In genomic region chr11:11685853-11686395, GRCm38 (mm10) we compare ENCODE assay signal across 9 mouse cellular contexts. TPM values are rescaled to one million over a fixed set of nuclear protein-coding genes. Genes with fewer than 3 reads are reported as not detected.
DNase-seq lines count a peak whose midpoint lies in the region; ATAC-seq and TF ChIP-seq lines count a peak whose summit lies in the region.
"Had no signal": no experiment of that assay in that cellular context is flagged by ENCODE, and none has a peak within 500 bp of the region (broad histone marks: within the 10 kb centered on the region; RNA-seq: fewer than 3 reads in every experiment).

No protein-coding gene starts in this region.

- H3K4me1 ChIP-seq in intestine, postnatal 0 days (replicated peaks; ENCODE audit: control insufficient read depth, insufficient read depth, low read length) = no peaks in the 10 kb centered on the region; the same call in 1 of the 2 replicates
- H3K4me1 ChIP-seq in liver, embryonic 11.5 days (replicated peaks; ENCODE audit: control insufficient read depth, insufficient read depth, low read length) = peaks cover 13% of the 10 kb centered on the region; the same call in 1 of the 2 replicates

- peak overlapping the region; percentile 67 for H3K4me3 ChIP-seq in intestine, postnatal 0 days (ENCODE audit: low read depth, low read length)
- H3K4me3 ChIP-seq in liver, embryonic 11.5 days (ENCODE audit: low read depth, low read length) = peak overlapping the region; percentile 90

- ATAC-seq in intestine, postnatal 0 days = peak; percentile 31; the same call in 1 of the 2 replicates
- peak; percentile 54 for ATAC-seq in liver, embryonic 11.5 days (replicated peaks; ENCODE audit: low FRiP score)

- H3K27me3 ChIP-seq in intestine, postnatal 0 days (replicated peaks; ENCODE audit: control insufficient read depth, insufficient read depth, low read length) = peaks cover 41% of the 10 kb centered on the region
- peaks cover 24% of the 10 kb centered on the region for H3K27me3 ChIP-seq in liver, embryonic 11.5 days (replicated peaks; ENCODE audit: control insufficient read depth, insufficient read depth, low read length)

- H3K9me3 ChIP-seq in intestine, postnatal 0 days (ENCODE audit: control insufficient read depth) = no peaks in the 10 kb centered on the region
- no peaks in the 10 kb centered on the region for H3K9me3 ChIP-seq in liver, embryonic 11.5 days (ENCODE audit: control insufficient read depth, low read length)

- peak; percentile 61 for DNase-seq in WW6 (ENCODE audit: low read depth, low spot score)
- DNase-seq in embryo, embryonic 9.5 days (ENCODE audit: extremely low spot score) = peak; percentile 68
- DNase-seq in heart, adult 18-20 months = peak; percentile 59 to 81
- DNase-seq in liver, embryonic 11.5 days (ENCODE audit: low spot score) = peak; percentile 74
- DNase-seq in monocyte, adult 2 months (ENCODE audit: low read depth in 1 of 2, low spot score in 2 of 2) = peak; percentile 81 to 88
- DNase-seq in spleen, postnatal 14 days (ENCODE audit: low spot score in 2 of 2) = peak; percentile 77 to 78
- DNase-seq in cerebellum, postnatal 36 days = no peak

- under 1% methylated on average over 62 of the region's 66 CpGs for WGBS in intestine, postnatal 0 days
- under 1% methylated on average over 65 of the region's 66 CpGs for WGBS in liver, embryonic 11.5 days

- no peak for TF ChIP-seq CTCF in intestine, postnatal 0 days (IDR thresholded peaks at IDR 0.05; ENCODE audit: low read depth)

- peak overlapping the region; percentile 96 for H3K4me2 ChIP-seq in intestine, postnatal 0 days (replicated peaks; ENCODE audit: low read depth)
- H3K4me2 ChIP-seq in liver, embryonic 11.5 days = peak overlapping the region; percentile 88

- H3K36me3 ChIP-seq in intestine, postnatal 0 days (ENCODE audit: control insufficient read depth, insufficient read depth) = no peaks in the 10 kb centered on the region
- no peaks in the 10 kb centered on the region for H3K36me3 ChIP-seq in liver, embryonic 11.5 days (ENCODE audit: control insufficient read depth, insufficient read depth, low read length)

- H3K27ac ChIP-seq in intestine, postnatal 0 days (ENCODE audit: low read depth, low read length) = no peak overlapping the region
- H3K27ac ChIP-seq in liver, embryonic 11.5 days (ENCODE audit: low read depth, low read length) = peak overlapping the region; percentile 95

- H3K9ac ChIP-seq in intestine, postnatal 0 days (ENCODE audit: low read depth, low read length) = peak overlapping the region; percentile 31; the same call in 1 of the 2 replicates
- H3K9ac ChIP-seq in liver, embryonic 11.5 days (ENCODE audit: low read depth, low read length) = peak overlapping the region; percentile 96

RNA-seq across cellular contexts. Expression of gene Ikzf1, which starts 1.1 kb away (rescaled TPM):
- 1 to 10 TPM in 1 of 2 experiments, under 1 TPM in 1; 0.99 to 6.6 TPM for total RNA-seq in heart, adult 18-20 months (2021)
- 0.64 and 0.85 TPM in 2 replicates for polyA plus RNA-seq in intestine, postnatal 0 days (2015; fragmentation: Nextera tagmentation; extraction: Ambion mirVana)
- polyA plus RNA-seq in liver, embryonic 11.5 days (2014; fragmentation: Nextera tagmentation; extraction: Ambion mirVana) = 105 and 120 TPM in 2 replicates

RNA-seq across cellular contexts. Expression of gene 4930512M02Rik, which starts 58.3 kb away (rescaled TPM):
- not detected for total RNA-seq in heart, adult 18-20 months (2021)
- not detected in 2 replicates for polyA plus RNA-seq in intestine, postnatal 0 days (2015; fragmentation: Nextera tagmentation; extraction: Ambion mirVana)
- not detected in 2 replicates for polyA plus RNA-seq in liver, embryonic 11.5 days (2014; fragmentation: Nextera tagmentation; extraction: Ambion mirVana)
- polyA plus RNA-seq: large intestine, adult 2 months had no signal

Comparison
In these comparisons a context has a peak if more than half of its experiments do, and no peak if none do; other contexts are left out.
1. DNase-seq: peak in WW6 (single experiment), embryo, embryonic 9.5 days (single experiment), heart, adult 18-20 months (2 of 2), liver, embryonic 11.5 days (single experiment), monocyte, adult 2 months (2 of 2) and spleen, postnatal 14 days (2 of 2); none in cerebellum, postnatal 36 days (0 of 2).
2. RNA of gene Ikzf1, which starts 1.1 kb away (polyA plus RNA-seq): 105 to 120 TPM in liver, embryonic 11.5 days; 0.64 to 0.85 TPM in intestine, postnatal 0 days; every median in the first group is over 10 times any median in the second.